Mouse (Mus musculus) gonadal fat pad, adult 2 months (tissue): ENCODE measurements at regions not wholly inside any gene's neighbourhood (a gene's known extent, or its start where the extent isn't known, plus 50 kb on each side); places are given as distances from the start of the nearest gene placed in this dataset.
A peak's percentile ranks its signal among the peaks of the same experiment; 100 is the strongest.

Experiments used
- DNase-seq: peaks from one replicate; pipeline ENCODE4 v3.0.0-alpha.2; 2012; ENCODE audit warnings: low read depth

GRCm38 (mm10) chr11:117589006-117589405 lies 65.1 kb upstream of the Tnrc6c start:
- no peak for DNase-seq

GRCm38 (mm10) chr11:117589422-117589821 lies 64.7 kb upstream of the Tnrc6c start:
- DNase-seq = no peak

- no peak for DNase-seq
Observed at GRCm38 (mm10) chr11:117592570-117592969, 61.5 kb upstream of the Tnrc6c start.

- DNase-seq = peak; percentile 83
Observed at GRCm38 (mm10) chr11:117596201-117596600, 57.9 kb upstream of the Tnrc6c start.

- no peak for DNase-seq
Observed at GRCm38 (mm10) chr11:117597754-117598153, 56.3 kb upstream of the Tnrc6c start.

- no peak for DNase-seq
Observed at GRCm38 (mm10) chr11:117598170-117598583, 55.9 kb upstream of the Tnrc6c start.

GRCm38 (mm10) chr11:117598610-117599009 lies 55.5 kb upstream of the Tnrc6c start:
- no peak for DNase-seq

GRCm38 (mm10) chr11:117599049-117599787 lies 54.9 kb upstream of the Tnrc6c start:
- no peak for DNase-seq

GRCm38 (mm10) chr11:117599788-117600263 lies 54.3 kb upstream of the Tnrc6c start:
- no peak for DNase-seq

GRCm38 (mm10) chr11:117601147-117601546 lies 52.9 kb upstream of the Tnrc6c start:
- DNase-seq = no peak

GRCm38 (mm10) chr11:117604019-117604418 lies 50.1 kb upstream of the Tnrc6c start:
- DNase-seq = no peak
